Mouse (Mus musculus) gastrocnemius, adult 18-20 months (tissue): ENCODE data around the gene Lrmp. TPM values are rescaled to one million over a fixed set of nuclear protein-coding genes. Genes with fewer than 3 reads are reported as not detected.
A peak's percentile ranks its signal among the peaks of the same experiment; 100 is the strongest.
"Not testable (repeated sequence)": the region's sequence is repeated elsewhere in the genome, so short reads cannot be mapped to it uniquely, and the experiment has no call there.

Source experiments
- DNase-seq: peaks from one replicate; pipeline ENCODE4 v3.0.0; 2021; ENCODE audit warnings: low spot score
- long read RNA-seq, 2 experiments: library from polyadenylated mRNA; stranded (forward); transcript quantifications; one replicate each; pipeline ENCODE4 v2.0.0; 2021
- total RNA-seq, 2 experiments: library from RNA; stranded (reverse); gene quantifications; 2 replicates each; pipeline ENCODE4 v1.2.3; 2021

Gene Lrmp
- total RNA-seq = under 1 TPM; 0.37 to 0.55 TPM
- long read RNA-seq, experiment 1 = 0 reads
- long read RNA-seq, experiment 2 = 0 reads

DNA sequence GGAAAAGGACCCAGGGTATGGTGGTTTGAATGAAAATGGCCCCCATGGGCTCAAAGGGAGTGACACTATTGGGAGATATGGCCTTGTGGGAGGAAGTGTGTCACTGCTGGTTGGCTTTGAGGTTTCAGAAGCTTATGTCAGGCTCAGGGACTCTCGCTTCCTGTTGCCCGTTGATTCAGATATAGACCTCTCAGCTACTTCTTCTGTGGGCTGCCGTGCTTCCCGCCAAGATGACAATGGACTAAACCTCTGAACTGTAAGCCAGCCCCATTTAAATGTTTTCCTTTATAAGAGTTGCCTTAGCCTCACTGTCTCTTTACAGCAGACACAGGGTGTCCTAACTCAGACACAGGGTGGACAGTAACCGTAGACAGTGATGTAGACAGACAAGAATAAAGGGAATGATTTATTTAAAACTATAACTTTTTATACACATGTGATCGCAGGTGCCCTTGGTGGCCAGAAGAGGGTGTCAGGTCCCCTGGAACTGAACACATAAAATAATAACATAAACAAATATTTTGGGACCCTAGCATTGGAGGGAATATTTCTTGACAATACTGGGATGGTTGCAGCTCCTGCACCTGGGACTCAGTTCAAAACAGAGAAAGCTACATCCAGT, at the start of gene Lrmp:
Gene Lrmp, plus strand, starts transcription at position 178 of the 622 bp plus-strand sequence.
- DNase-seq = no peak

DNA sequence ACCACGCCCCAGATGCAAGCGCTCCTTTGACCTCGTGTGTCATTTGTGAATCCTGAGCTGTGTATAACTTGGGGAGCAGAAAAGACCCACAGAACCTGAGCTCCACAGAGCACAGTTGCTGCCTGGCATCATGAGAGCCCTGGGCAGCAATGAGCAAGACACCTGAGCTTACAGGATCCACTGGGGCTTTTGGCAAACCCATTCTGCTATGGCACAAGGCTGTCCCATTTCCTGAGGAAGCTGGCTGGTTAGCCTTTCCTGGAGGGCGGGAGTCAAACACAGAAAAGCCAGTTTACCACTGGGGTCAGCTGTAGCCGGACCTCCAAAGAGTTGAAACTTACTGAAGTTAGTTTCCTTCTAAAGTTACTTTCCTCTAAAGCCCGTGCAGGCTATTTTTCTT, 49.0 kb upstream of the Lrmp start:
- DNase-seq = no peak

DNA sequence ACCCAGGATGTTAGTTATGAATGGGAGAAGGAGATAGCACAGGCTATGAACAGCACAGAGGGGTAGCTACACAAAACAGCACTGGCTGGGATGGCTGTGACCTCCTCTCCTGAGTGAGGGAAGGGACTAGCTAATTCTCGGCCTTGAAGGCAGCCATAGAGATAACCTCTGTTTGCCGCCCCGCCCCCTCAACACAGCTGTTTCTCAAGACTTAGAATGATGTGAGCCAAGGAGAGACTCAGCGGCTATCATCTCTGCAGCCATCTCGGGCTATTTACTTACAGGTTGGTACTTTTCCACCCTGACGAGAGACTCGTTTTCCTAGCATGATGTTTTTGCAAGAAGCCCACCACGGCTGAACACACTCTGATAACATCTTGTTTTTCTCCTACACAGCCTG, 47.8 kb upstream of the Lrmp start:
- DNase-seq = no peak

DNA sequence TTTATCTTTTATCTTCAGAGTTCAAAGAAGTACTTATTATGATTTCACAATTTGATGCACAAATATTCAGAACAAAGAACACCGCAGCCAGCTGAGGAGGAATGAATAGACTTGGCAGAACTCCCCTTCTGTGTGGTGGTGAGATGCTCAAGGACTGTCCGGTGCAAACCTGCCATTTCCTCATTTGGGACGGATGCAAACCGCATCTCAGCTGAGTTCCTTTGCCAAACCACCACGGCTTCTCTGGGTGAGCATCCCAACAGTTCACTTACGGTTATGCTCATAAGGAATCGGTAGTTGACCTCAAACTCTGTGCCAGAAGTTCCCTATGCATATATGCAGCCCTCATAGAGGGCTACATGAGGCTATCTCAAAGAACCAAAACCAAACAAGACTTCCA, 46.1 kb upstream of the Lrmp start:
- no peak for DNase-seq

DNA sequence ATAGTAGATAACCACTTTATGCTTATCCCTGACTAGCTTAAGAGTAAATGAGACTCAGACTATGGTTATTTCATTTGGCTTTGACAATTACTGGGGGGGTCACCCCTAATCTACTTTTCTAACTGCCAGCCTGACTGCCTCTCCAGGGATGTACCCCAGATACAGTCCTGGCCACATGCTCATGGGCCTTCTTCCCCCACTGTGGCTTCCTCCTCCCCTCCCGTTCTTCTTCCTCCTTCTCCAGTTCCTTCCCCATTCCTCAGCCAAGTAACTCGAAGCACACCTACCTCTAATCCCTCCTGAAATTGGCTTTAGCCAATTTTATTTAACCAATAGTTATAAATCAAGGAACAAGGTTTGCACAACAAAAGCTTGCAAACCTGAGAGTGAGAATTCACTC, 45.5 kb upstream of the Lrmp start:
- DNase-seq = no peak

DNA sequence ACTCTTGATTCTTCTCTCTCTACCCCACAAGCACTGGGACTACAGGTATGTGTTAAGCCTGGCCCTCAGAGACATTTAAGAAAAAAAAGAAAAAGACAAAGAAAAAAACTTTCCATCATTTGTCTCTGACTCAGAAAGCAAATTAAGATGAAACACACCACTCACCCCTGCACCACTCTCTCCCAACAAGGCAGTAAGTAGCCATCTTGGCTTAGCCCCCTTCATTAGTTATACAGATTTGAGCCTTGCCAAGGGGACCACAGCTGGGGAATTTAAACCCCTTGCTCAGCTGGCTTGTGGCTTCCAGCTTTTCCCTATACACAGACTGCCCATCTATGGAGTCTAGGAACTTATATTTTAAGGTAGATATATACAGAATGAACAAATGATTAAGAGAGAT, 41.0 kb upstream of the Lrmp start:
- no peak for DNase-seq

DNA sequence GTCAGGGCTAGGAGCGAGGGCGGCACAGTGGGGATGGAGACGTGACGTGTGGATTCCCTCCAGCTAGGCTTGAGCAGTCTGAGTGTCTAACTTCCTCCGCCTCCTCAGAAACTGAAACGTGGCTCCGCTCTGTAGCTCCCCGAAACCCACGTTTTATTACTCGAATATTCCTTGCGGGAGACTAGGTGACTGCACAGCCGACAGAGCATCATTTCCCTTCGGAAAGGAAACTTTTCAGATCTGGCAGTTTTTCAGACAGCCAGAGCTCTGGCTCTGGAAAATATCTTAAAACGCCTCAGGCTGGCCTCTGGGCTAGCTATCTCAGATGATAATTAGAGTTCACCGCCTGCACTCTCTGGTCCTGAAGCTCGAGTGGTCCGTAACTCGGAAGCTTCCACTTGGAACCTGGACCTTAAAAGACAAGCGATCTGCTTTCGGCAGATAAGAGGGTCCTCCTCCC, 40.3 kb upstream of the Lrmp start:
- no peak for DNase-seq

DNA sequence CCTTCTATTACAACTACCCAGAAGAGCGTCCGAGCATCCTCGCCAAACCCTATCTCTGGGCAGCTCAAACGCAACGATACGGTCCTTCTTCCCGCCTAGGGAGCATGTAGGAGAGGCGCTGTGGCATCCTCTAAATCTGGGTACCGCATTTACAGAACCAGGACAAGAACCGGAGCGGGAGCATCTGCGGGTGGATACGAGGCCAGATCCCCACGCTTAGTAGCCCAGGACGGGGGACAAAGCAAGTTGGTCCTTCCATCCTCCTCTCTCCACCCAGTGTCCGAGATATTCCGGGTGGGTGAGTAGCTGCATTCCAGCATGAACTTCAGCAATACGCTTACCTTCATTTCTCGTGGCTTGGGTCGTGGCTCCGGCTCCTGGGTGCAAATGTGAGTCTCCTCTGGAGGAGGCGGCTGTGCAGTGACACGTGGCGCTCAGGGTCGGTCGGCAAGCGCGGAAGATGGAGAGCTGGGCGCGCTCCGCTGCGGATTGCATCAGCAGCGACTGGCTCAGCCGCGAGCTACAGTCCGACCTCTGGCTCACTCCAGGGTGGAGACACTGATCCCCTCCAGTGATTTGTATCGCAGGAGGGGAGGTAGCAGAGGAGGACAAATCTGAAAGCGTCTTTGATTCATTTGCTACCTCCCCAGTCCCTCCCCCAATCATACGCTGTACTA, 39.8 kb upstream of the Lrmp start, which contains the start of gene Bcat1:
Gene Bcat1, minus strand, starts transcription at position 637 of the 677 bp plus-strand sequence.
- DNase-seq = no peak

DNA sequence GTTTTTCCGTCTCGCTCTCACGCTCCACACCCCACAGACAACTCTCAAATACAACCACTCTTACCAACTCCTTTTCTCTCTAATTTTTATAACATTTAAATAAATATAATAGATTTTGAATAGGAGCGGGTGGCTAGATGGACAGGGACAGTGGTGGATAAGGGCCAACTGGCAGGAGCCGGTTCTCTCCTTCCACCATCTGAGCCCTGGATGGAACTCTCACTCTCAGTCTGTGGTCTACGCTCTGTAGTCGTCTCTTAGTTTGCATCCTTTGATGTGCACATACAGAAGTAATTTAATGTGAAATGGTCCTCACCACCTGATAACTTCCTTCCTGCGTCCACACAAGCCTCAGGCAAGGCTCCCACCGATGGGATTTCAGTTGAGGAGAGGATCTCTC, 39.2 kb upstream of the Lrmp start:
- no peak for DNase-seq

DNA sequence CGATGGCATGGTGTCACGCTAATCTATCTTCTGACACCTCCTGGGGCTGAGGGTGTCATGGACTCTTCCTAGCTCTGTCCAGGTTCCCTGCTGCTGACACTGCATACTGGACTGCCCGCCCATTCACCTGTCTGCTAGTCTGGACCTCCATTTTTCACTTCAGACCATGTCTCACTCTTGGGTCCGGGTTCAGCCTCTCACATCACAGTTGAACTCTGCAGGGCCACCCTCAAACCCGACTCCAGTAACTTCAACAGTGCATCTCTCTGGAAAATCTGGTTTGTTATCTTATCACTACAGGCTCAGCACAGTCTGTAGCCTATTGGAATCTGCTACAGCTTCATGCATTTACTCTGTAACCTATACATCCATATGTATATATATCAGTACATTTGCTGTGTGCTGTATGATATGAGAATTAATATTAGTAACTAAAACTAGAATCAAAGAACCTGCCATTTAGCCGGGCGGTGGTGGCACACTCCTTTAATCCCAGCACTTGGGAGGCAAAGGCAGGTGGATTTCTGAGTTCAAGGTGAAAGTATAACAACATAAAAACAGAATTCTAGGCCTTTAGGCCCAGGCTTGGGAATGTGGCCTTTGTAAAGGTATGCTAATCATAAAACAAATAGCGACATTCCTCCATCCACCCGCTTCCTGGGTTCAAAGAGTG, 36.2 kb upstream of the Lrmp start:
- DNase-seq = no peak

DNA sequence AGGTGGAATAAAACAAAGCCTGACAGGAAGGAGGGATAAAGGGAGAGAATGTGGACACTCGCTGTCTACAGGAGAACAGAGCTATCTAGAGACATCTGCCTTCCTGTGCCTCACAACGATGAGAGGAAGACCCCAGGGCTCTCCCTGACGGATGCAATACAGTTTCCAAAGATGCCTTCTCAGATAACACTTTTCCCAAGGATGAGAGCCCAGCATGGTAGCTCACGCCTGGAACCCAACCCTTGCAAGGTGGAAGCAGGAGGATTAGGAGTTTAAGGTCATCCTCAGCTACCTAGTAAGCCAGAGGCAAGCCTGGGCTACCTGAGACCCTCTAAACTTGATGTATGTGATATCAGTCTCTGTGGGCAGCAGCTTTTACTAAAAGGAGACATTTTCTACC, 33.7 kb upstream of the Lrmp start:
- DNase-seq = no peak

DNA sequence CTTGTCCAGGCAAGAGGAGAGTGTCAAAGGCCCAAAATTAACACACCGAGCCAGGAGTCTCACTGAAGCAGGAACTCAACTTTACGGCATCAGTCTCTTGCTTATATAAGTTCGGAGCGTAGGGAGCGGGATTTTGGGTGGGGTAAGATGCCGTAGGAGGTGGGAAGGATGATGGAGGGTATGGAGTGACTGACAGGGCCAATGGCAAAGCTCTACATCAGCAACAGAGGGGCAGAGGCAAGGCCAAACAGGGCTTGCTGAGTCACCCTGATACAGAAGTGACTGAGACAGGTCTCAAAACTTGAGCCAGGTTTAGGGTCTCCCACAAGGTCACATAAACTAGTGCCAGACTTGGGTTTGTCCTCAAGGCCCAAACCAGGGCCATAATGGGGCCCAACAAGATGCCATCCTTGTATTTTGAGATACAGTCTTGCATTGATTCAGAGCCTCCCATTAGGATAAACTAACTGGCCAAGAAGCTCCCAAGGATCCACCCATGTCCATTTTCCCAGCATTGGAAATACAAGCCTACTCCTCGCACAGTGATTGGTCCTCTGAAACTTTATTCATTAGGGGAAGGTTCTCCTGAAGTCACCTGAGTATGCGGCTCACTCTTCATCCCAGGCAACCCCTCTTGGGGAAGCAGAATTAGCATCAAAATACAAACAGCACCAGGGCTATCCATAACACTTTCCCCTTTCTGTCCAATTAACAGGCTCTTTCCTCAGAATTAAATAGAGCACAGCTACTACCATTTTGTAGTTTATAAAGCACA, 30.9 kb upstream of the Lrmp start:
- DNase-seq = no peak

DNA sequence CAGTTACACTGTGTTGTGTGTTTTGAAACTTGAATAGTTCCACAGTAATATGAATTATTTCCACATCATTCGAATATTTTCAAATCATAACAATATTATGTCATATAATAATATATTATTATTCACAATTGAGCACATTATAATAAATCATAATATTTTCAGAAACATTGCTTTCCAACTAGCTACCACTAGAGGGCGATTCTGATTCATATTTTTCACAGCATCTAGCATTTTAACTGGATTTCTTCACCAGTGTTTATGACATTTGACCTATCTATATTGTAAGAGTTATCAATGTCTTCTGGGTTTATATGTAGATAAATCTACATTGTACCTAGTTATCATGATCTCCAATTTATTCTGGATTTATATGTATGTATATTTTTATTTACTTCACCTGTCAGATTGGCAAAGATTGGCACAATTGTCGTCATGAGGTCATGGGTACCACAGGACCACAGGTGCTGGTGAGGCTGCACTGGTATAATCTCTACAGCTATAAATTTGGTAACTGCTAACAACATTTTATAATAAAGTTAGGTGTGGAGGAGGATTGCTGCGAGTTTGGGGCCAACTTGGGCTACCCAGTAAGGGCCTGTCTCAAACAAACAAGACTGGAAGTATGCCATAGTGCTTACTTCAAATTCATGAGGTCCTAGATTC, 26.9 kb upstream of the Lrmp start:
- DNase-seq = peak; percentile 5

DNA sequence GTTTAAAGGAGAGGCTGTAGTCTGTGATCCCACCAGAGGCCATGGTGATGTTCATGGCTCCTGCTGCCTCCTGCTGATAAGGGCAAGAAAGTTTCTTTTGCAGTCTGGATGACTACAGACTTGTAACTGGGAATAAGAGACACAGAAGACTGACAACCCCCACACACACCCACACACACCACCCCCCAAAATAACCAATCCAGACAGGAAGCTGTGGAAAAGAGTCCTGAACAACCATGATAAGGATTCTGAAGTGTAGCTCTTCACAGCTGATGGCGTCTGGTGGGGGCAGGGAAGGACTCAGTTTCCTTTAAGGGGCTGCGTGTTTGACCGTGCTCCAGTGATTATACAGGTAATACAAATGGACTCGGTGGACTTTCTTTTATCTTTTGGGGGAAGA, 26.1 kb upstream of the Lrmp start:
- no peak for DNase-seq

DNA sequence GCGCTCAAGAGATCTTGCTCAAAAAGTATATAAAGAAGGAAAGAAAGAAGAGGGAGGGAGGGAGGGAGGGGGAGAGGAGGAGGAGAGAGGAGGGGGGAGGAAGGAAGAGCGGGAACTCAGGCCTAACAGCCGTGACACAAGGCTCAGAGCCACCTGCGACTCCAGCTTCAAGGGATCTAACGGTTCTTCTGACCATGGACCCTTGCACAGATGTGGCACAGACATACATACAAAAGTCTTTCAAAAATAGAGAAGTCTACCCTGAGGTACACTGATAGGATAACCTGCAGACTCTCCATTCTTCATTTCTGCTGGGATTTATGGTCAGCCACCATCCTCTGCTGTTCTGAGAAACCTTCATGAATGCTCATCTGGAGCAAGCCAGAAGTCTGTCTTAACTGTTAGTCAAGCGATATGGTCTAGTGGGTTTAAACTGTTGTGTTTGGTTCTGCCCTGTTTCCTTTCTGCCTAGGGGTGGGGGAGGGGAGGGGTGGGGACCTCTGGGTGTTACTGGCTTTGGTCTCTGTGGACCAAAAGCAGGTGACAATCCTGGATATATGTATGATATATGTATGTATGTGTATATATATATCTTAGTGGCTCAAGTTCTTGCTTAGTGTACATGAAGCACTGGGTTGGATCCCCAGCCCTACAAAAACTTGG, 25.1 kb upstream of the Lrmp start:
- no peak for DNase-seq

DNA sequence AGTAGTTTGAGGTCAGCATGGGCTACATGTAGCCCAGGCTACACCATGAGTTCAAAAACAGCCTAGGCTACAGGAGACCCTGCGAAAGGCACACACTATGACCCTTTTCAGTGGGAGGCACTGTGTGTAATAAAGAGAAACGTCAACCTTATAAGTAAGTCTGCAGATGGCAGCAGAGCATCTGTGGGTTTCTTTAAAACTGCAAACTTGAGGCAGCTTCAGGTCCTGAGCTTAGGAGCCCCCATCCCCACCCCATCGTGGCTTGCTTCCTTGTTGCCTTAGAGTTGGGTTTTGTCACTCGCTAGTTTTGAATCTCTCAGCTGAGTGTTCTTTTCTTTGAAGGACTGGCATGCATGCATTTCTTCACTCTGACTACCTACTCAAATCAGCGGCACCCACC, 24.5 kb upstream of the Lrmp start:
- no peak for DNase-seq

DNA sequence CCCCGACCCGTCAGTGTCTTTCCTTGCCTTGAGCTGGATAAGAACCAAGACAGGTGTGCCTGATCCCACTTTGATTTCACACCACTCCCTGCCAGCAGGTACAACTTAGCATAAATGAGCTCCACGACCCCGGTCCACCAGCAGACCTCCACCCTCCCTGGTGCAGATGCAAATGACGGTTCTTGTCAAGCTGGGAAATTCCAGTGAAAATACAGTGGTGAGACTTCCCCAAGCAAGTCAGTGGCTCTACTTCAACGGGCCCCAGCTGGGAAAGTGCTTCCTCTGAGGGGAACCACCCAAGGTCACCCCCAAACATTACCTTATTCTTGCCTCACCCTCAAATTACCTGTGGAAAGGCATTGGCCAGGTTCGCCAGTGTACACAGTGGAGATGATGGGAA, 23.5 kb upstream of the Lrmp start:
- DNase-seq = no peak

DNA sequence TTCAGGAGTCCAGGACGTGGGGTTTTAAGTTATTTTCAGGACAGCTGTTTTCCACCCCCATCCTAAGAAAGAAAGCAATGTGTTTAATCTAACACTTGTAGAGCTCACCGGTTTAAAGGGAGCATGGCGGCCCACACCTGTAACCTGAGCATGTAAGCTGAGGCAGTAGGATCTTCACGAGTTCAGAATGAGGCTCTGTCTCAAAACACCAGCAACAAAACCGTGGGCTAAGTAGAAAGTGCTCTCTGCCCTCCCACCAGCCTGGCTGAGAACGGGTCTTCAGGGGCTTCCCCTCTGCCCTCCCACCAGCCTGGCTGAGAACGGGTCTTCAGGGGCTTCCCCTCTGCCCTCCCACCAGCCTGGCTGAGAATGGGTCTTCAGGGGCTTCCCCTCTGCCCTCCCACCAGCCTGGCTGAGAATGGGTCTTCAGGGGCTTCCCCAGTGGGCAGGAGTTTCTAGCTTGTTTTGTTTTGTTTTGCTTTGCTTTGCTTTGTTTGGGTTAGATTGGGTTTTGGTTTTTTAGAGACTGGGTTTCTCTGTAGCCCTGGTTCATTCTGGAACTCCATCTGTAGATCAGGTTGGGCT, 22.3 kb upstream of the Lrmp start:
- not testable (repeated sequence) for DNase-seq

DNA sequence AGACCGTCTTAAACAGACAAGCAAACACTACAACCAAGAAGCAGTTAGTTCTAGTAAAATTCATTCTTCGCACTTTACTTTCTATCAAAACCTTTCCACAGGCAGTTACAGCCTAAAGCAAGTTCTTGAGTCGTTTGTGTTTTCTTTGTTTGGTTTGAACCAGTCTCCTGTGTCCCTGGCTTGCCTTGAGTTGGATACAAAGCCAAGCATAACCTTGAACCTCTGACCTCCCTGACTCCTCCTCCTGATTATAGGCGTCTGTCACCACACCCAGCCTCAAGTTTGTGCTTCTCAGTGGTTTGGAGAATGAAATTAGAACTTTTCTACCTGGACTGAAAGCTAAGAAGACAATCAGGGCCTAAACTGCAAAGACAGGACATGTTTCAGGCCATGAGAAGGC, 21.0 kb upstream of the Lrmp start:
- DNase-seq = no peak

DNA sequence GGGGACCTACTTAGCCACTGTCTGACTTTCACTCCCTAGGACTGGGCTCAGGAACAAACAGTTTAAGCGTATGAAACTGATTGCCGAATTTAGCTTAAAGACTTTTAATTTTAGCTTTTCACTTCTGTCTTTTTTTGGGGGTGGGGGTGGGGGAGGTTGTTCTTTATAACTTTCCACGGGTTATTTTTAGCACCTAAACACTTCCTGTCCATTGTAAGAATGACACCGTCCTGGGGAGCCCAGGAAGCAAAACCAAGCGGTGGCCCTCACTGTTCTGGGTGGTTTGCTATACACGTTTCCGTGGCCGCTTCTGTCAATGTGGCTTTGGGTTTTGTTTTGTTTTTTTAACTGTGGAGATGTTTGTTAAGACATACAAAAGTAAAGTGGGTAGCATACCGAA, 14.5 kb upstream of the Lrmp start:
- no peak for DNase-seq
